Mouse (Mus musculus) MN1 (cell line): ENCODE measurements around the gene Ska3.
"Not testable (repeated sequence)": the region's sequence is repeated elsewhere in the genome, so short reads cannot be mapped to it uniquely, and the experiment has no call there.

Experiments used
- DNase-seq: peaks from one replicate; pipeline ENCODE4 v3.0.0-alpha.2; 2016; ENCODE audit warnings: low spot score

Ska3 gene

DNA sequence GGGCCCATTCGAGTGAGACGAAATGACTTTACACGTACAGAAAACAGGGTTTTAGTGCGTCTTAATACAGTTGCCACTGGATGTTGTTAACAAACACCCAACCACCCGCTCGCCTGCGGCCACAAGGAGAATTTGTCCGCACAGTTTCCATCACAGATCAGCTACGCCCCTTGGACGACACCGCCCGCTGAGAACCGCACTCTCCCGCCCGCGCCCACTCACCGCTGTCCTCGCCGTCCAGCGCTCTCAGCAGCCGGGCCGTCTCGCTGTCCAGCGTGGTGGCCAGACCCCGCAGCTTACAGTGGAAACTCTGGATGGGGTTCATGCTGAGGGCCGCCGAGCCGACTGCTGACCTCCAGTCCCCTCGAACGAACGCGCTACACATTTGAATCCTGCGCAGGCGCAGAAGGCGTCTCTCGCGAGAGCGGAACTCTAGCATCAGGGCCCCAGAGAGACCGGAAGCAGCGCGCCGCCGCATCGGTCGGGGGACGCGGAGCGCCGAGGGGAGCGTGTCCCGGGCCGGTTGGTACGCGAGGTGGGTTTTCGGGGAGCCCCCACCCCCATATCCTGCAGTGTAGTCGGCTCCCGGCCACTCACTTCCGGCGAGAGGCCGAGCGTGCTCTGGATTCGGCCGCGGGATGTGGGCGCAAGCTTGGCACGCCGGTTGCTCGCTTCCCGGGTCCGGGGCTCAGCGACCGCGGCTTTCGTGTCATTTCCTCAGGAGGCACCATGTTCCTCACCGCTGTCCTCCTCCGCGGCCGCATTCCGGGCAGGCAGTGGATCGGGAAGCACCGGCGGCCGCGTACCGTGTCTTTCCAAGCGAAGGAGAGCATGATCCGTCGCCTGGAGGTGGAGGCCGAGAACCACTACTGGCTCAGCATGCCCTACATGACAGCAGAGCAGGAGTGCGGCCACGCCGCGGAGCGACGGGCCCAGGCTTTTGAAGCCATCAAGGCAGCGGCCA lies at the start of gene Ska3, which contains the start of gene Mrpl57:
TSS of gene Ska3 (minus strand) at position 398 of the 964 bp plus-strand sequence.
TSS of gene Mrpl57 (plus strand) at position 447 of the 964 bp plus-strand sequence.
- DNase-seq, result peak; percentile 95

GRCm38 (mm10) chr14:57866676-57867276 lies 40.8 kb upstream of the Ska3 start:
- DNase-seq, result no peak

GRCm38 (mm10) chr14:57865256-57865655 lies 39.3 kb upstream of the Ska3 start:
- DNase-seq, result no peak

DNA sequence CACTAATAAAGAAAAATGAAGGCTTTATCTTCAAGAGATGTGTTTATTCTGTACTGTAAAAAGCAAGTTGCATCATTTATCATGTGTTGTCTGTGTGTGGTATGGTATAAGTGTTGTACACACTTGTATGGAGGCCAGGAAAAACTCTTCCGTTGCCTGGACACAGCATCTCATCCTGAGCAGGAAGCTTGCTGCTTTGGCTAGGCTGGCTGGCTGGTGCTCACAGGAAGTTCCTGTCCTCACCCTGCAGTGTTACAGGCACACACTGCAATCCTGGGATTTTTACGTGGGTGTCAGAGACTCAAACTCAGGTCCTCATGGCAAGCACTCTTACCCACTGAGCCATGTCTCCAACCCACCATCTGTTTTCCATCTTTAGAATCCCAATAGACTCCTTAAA lies 37.1 kb upstream of the Ska3 start:
- DNase-seq, result no peak

- no peak for DNase-seq
These were observed 36.0 kb upstream of the Ska3 start for GRCm38 (mm10) chr14:57861987-57862412.

DNA sequence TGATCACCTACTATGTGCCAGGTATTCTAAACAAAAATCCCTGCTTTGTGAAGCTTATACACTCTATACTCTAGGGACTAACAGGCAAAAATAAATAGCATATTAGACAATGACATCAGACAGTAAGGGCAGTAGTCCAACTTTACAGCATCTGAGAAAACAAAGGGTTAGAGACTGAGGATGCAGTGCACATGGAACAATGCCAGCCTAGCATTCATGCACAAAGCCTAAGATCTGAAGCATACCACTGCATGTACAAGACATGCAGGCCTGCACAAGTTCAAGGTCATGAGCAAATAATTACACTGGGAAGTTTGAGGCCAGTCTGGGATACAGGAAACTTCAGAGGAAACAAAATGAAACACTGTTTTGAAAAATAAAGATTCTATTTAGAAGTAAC lies 33.5 kb upstream of the Ska3 start:
- DNase-seq, result peak; percentile 48

GRCm38 (mm10) chr14:57858601-57859000 lies 32.6 kb upstream of the Ska3 start:
- no peak for DNase-seq

GRCm38 (mm10) chr14:57856037-57856436 lies 30.1 kb upstream of the Ska3 start:
- DNase-seq, result not testable (repeated sequence)

DNA sequence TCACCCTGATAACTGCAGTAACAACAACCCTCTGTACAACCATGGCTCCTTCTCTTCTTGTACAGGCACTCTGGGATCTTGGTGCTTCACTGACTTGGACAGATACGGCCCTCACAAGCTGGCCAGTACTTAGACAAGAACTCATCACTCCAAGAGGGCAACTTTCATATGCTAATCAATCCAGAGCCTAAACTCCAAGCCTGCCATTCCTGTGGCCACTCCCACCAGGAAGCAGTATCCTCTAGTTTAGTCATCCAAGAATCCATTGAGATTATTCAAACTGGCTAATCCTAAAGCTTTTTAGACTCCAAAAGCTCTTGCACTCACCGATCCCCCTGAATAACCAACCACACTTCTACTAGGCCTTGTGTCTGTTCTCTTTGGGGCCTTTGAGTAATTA lies 27.0 kb upstream of the Ska3 start:
- DNase-seq, result no peak

DNA sequence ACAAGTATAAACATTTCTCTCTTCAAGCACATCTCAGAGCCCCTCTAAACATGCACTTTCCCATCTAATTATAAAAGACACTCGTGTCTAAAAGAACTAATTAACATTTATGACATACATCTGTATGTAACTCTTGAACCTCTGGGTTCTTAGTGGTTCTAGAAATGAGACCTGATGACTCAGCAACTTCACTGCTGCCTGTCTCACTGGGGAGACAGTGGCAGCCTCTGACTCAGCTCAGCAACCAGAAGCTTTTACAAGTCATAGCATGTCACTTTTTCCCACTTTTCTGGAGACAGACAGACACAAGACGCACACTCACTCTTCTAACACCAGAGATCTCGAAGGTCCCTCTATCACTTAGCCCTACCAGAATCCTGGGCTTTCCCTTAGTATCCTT lies 24.3 kb upstream of the Ska3 start:
- DNase-seq, result peak; percentile 36

GRCm38 (mm10) chr14:57848646-57849045 lies 22.7 kb upstream of the Ska3 start:
- no peak for DNase-seq

DNA sequence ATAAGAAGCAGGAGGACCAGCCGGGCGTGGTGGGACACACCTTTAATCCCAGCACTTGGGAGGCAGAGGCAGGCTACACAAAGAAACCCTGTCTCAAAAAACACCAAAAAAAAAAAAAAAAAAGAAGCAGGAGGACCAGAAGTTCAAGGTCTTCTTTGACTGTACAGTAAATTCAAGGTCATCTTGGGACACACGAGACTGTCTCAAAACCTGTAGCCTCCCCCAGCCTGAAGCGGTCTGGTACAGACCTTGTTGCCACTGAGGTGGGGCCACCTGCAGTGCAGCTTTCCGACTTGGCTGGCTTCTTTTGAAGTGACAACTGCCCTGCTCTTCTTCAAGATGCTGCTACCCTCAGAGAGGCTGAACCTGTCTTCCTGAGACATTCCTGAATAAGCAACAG lies 22.1 kb upstream of the Ska3 start:
- DNase-seq, result not testable (repeated sequence)

DNA sequence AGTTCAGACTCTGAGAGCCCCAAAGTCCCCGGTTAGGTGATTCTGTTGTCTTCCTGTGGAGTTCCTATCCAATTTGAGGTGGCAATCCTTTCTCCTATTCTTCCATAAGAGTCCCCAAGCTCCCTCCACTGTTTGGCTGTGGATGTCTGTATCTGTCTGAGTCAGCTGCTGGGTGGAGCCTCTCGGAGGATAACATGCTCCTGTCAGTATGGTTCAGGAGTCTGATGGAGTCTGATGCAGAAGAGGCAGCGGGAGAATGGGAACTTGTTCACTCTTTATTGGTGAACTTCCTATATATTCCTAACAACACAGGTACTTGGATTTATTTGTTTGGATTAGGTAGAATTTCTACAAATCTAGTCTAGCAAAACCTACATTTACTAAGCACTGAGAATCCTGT lies 18.6 kb upstream of the Ska3 start:
- DNase-seq, result no peak

GRCm38 (mm10) chr14:57835157-57835556 lies 9.2 kb upstream of the Ska3 start:
- no peak for DNase-seq

GRCm38 (mm10) chr14:57833526-57833925 lies 7.5 kb upstream of the Ska3 start:
- no peak for DNase-seq

DNA sequence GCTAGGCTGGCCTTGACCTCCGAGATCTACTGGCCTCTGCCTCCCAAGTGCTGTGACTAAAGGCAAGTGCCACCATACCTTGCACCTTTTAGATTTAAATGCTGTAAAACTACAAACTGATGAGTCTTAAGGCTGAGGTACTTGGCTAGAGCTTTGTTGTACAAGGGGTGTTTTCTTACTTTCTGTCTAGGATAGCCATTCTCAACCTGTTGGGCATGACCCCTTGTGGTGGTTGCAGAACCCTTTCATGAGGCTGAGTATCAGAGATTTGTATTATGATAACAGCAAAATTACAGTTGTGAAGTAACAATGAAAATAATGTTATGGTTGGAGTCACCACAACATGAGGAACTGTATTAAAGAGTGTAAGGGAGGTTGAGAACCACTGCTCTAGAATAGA lies 1.3 kb upstream of the Ska3 start:
- DNase-seq, result peak; percentile 23

DNA sequence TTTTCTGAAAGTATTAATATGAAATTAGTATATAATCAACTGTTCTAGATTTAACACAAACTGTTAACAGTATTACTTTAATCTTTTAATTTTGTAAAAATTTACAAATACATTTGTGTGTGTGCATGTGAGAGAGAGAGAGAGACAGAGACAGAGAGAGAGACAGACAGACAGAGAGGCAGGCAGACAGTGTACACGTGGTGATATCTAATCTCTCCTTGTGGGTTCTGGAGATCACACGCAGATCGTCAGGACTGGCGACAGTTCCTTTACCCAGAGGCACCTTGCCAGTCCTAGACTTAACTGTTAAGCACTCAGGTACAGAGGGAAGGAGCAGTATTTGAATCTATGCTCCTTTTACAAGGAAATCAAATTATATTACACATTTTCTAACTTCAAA lies 5.1 kb downstream of the Ska3 start:
- no peak for DNase-seq

DNA sequence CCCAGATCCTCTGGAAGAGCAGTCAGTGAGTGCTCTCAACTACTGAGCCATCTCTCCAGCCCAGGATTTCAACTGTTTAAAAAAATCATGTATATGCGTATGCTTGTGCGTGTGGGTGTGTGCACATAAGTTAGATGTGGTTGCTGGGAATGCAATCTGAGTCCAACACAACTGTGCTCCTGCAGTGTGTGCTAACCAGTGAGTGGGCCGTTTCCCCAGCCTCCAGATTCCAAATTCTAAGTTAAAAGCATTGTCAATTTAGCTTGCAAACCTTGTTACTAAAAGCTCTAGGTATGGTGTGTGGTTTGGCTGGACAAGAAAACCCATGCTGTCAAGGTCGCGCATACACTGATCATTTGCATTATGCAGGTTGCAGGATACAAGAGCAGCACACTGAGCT lies 14.1 kb downstream of the Ska3 start:
- DNase-seq, result no peak

GRCm38 (mm10) chr14:57810886-57811285 lies 15.1 kb downstream of the Ska3 start:
- DNase-seq, result no peak

- DNase-seq, result peak; percentile 48
These were observed 17.4 kb downstream of the Ska3 start for GRCm38 (mm10) chr14:57808558-57808957.

DNA sequence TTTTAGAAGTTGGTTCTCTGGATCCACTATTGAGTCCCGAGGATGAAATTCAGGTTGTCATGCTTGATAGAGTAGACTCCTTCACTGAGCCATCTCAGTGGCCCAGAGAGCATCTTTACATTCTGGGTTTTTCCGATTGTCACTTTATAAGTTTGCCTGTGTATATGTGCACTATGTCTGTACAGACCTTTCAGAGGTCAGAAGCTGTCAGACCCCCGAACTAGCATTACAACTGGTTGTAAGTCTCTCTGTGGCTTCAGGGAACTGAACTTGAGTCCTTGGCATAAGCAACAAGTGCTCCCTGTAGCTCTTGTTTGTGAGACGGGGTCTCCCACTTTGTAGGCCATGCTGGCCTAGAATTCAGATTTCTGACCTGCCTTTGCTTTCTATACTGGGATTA lies 22.3 kb downstream of the Ska3 start:
- DNase-seq, result no peak

- DNase-seq, result peak; percentile 99
These were observed 27.7 kb downstream of the Ska3 start, which contains the start of gene Sap18 for GRCm38 (mm10) chr14:57797991-57798931. Gene Sap18, plus strand, starts transcription at chr14:57798180.
